ENCODE assay signal across 16 mouse cellular contexts in genomic region chr1:126360111-126360510, GRCm38 (mm10).
DNase-seq lines count a peak whose midpoint lies in the region; ATAC-seq and TF ChIP-seq lines count a peak whose summit lies in the region.
"Had no signal": no experiment of that assay in that cellular context is flagged by ENCODE, and none has a peak within 500 bp of the region (broad histone marks: within the 10 kb centered on the region; RNA-seq: fewer than 3 reads in every experiment).

No protein-coding gene starts in this region.

- no peak for ATAC-seq in forebrain, embryonic 15.5 days (replicated peaks)
- no peak for ATAC-seq in forebrain, embryonic 12.5 days (ENCODE audit: low FRiP score)
- no peak for ATAC-seq in hindbrain, embryonic 13.5 days (ENCODE audit: low FRiP score)
- no peak for ATAC-seq in hindbrain, embryonic 14.5 days (ENCODE audit: low FRiP score)
- ATAC-seq in liver, postnatal 0 days = no peak
- ATAC-seq in liver, embryonic 12.5 days = no peak
- peak; percentile 47; the same call in 1 of the 2 replicates for ATAC-seq in neural tube, embryonic 13.5 days (ENCODE audit: low read depth)
- no peak for ATAC-seq in neural tube, embryonic 15.5 days (ENCODE audit: low FRiP score)
- ATAC-seq: activated CD4-positive, CD25-positive, alpha-beta regulatory T cell, adult 4 months; forebrain, postnatal 0 days had no signal

- H3K4me2 ChIP-seq in forebrain, embryonic 15.5 days (replicated peaks) = no peak overlapping the region
- H3K4me2 ChIP-seq in forebrain, embryonic 12.5 days = no peak overlapping the region
- H3K4me2 ChIP-seq in hindbrain, embryonic 13.5 days = no peak overlapping the region
- no peak overlapping the region for H3K4me2 ChIP-seq in hindbrain, embryonic 14.5 days (replicated peaks)
- H3K4me2 ChIP-seq in liver, postnatal 0 days (ENCODE audit: low read depth, low read length) = no peak overlapping the region
- H3K4me2 ChIP-seq in liver, embryonic 12.5 days = no peak overlapping the region
- H3K4me2 ChIP-seq in neural tube, embryonic 13.5 days = no peak overlapping the region
- H3K4me2 ChIP-seq in neural tube, embryonic 15.5 days = no peak overlapping the region
- H3K4me2 ChIP-seq: heart, embryonic 11.5 days had no signal

- DNase-seq in hindbrain, embryonic 14.5 days (ENCODE audit: low spot score) = no peak
- no peak for DNase-seq in liver, postnatal 0 days
- DNase-seq: adrenal gland, adult 8-10 months; adrenal gland, postnatal 25 days; cerebellum, adult 18-20 months; cerebellum, adult 9-10 months; forebrain, postnatal 0 days; gastrocnemius, postnatal 25 days had no signal

- H3K9me3 ChIP-seq in forebrain, embryonic 15.5 days = no peaks in the 10 kb centered on the region
- H3K9me3 ChIP-seq in forebrain, embryonic 12.5 days = no peaks in the 10 kb centered on the region
- H3K9me3 ChIP-seq in hindbrain, embryonic 13.5 days = no peaks in the 10 kb centered on the region
- H3K9me3 ChIP-seq in hindbrain, embryonic 14.5 days (ENCODE audit: control insufficient read depth, low read length) = no peaks in the 10 kb centered on the region
- no peaks in the 10 kb centered on the region for H3K9me3 ChIP-seq in liver, postnatal 0 days (ENCODE audit: low read length)
- no peaks in the 10 kb centered on the region for H3K9me3 ChIP-seq in liver, embryonic 12.5 days (replicated peaks)
- no peaks in the 10 kb centered on the region for H3K9me3 ChIP-seq in neural tube, embryonic 13.5 days
- no peaks in the 10 kb centered on the region for H3K9me3 ChIP-seq in neural tube, embryonic 15.5 days (replicated peaks)

- no peak overlapping the region for H3K4me3 ChIP-seq in forebrain, embryonic 15.5 days
- H3K4me3 ChIP-seq in forebrain, embryonic 12.5 days (replicated peaks) = no peak overlapping the region
- no peak overlapping the region for H3K4me3 ChIP-seq in hindbrain, embryonic 13.5 days
- H3K4me3 ChIP-seq in hindbrain, embryonic 14.5 days (replicated peaks; ENCODE audit: low read length) = no peak overlapping the region
- no peak overlapping the region for H3K4me3 ChIP-seq in liver, postnatal 0 days (ENCODE audit: low read depth, low read length)
- H3K4me3 ChIP-seq in liver, embryonic 12.5 days = no peak overlapping the region
- no peak overlapping the region for H3K4me3 ChIP-seq in neural tube, embryonic 13.5 days
- H3K4me3 ChIP-seq in neural tube, embryonic 15.5 days (replicated peaks) = no peak overlapping the region

- H3K4me1 ChIP-seq in forebrain, embryonic 15.5 days = 0 out of 2 replicates have a peak, but pooled peaks cover 4% of the 10 kb centered on the region
- no peaks in the 10 kb centered on the region for H3K4me1 ChIP-seq in forebrain, embryonic 12.5 days
- peaks cover 18% of the 10 kb centered on the region for H3K4me1 ChIP-seq in hindbrain, embryonic 13.5 days (replicated peaks)
- H3K4me1 ChIP-seq in hindbrain, embryonic 14.5 days (replicated peaks; ENCODE audit: control insufficient read depth, insufficient read depth, low read length) = no peaks in the 10 kb centered on the region; the same call in 1 of the 2 replicates
- no peaks in the 10 kb centered on the region for H3K4me1 ChIP-seq in liver, postnatal 0 days (ENCODE audit: insufficient read depth)
- no peaks in the 10 kb centered on the region for H3K4me1 ChIP-seq in liver, embryonic 12.5 days
- peaks cover 9% of the 10 kb centered on the region; the same call in 1 of the 2 replicates for H3K4me1 ChIP-seq in neural tube, embryonic 13.5 days (replicated peaks)
- 0 out of 2 replicates have a peak, but pooled peaks cover 5% of the 10 kb centered on the region for H3K4me1 ChIP-seq in neural tube, embryonic 15.5 days

- 0 out of 2 replicates have a peak overlapping the region, but pooled peaks have one; percentile 11 for H3K27ac ChIP-seq in forebrain, embryonic 15.5 days (replicated peaks)
- no peak overlapping the region for H3K27ac ChIP-seq in forebrain, embryonic 12.5 days
- peak overlapping the region; percentile 1; the same call in 1 of the 2 replicates for H3K27ac ChIP-seq in hindbrain, embryonic 13.5 days
- H3K27ac ChIP-seq in hindbrain, embryonic 14.5 days = no peak overlapping the region
- H3K27ac ChIP-seq in liver, postnatal 0 days (ENCODE audit: low read depth) = peak overlapping the region; percentile 45; the same call in 1 of the 2 replicates
- no peak overlapping the region for H3K27ac ChIP-seq in liver, embryonic 12.5 days
- H3K27ac ChIP-seq in neural tube, embryonic 13.5 days (replicated peaks) = no peak overlapping the region; the same call in 1 of the 2 replicates
- H3K27ac ChIP-seq in neural tube, embryonic 15.5 days (replicated peaks) = no peak overlapping the region

- no peaks in the 10 kb centered on the region for H3K27me3 ChIP-seq in forebrain, embryonic 15.5 days
- H3K27me3 ChIP-seq in forebrain, embryonic 12.5 days = no peaks in the 10 kb centered on the region
- H3K27me3 ChIP-seq in hindbrain, embryonic 13.5 days = no peaks in the 10 kb centered on the region
- H3K27me3 ChIP-seq in hindbrain, embryonic 14.5 days (ENCODE audit: control insufficient read depth, insufficient read depth, low read length) = no peaks in the 10 kb centered on the region
- H3K27me3 ChIP-seq in liver, postnatal 0 days (ENCODE audit: insufficient read depth, low read length) = no peaks in the 10 kb centered on the region
- H3K27me3 ChIP-seq in liver, embryonic 12.5 days (replicated peaks) = no peaks in the 10 kb centered on the region
- no peaks in the 10 kb centered on the region for H3K27me3 ChIP-seq in neural tube, embryonic 13.5 days
- no peaks in the 10 kb centered on the region for H3K27me3 ChIP-seq in neural tube, embryonic 15.5 days (replicated peaks)

- 77% methylated on average over 3 of the region's 3 CpGs for WGBS in forebrain, embryonic 15.5 days
- 81% methylated on average over 3 of the region's 3 CpGs for WGBS in forebrain, embryonic 12.5 days
- 65% methylated on average over 3 of the region's 3 CpGs for WGBS in hindbrain, embryonic 13.5 days
- WGBS in hindbrain, embryonic 14.5 days = 74% methylated on average over 3 of the region's 3 CpGs
- 75% methylated on average over 3 of the region's 3 CpGs for WGBS in liver, postnatal 0 days (ENCODE audit: insufficient replicate concordance)
- 77% methylated on average over 3 of the region's 3 CpGs for WGBS in liver, embryonic 12.5 days (ENCODE audit: insufficient replicate concordance)
- 58% methylated on average over 3 of the region's 3 CpGs for WGBS in neural tube, embryonic 13.5 days
- 59% methylated on average over 3 of the region's 3 CpGs for WGBS in neural tube, embryonic 15.5 days

- H3K9ac ChIP-seq in forebrain, embryonic 15.5 days (replicated peaks) = no peak overlapping the region
- H3K9ac ChIP-seq in forebrain, embryonic 12.5 days = no peak overlapping the region
- no peak overlapping the region for H3K9ac ChIP-seq in hindbrain, embryonic 13.5 days
- no peak overlapping the region for H3K9ac ChIP-seq in hindbrain, embryonic 14.5 days
- H3K9ac ChIP-seq in liver, postnatal 0 days (replicated peaks) = no peak overlapping the region
- no peak overlapping the region for H3K9ac ChIP-seq in liver, embryonic 12.5 days
- no peak overlapping the region for H3K9ac ChIP-seq in neural tube, embryonic 13.5 days
- no peak overlapping the region for H3K9ac ChIP-seq in neural tube, embryonic 15.5 days (replicated peaks)
- H3K9ac ChIP-seq: forebrain, postnatal 0 days had no signal

- TF ChIP-seq CTCF in liver, postnatal 0 days (IDR thresholded peaks at IDR 0.05; ENCODE audit: low read depth) = no peak

- no peaks in the 10 kb centered on the region for H3K36me3 ChIP-seq in forebrain, embryonic 15.5 days
- H3K36me3 ChIP-seq in forebrain, embryonic 12.5 days (replicated peaks) = no peaks in the 10 kb centered on the region
- H3K36me3 ChIP-seq in hindbrain, embryonic 13.5 days = no peaks in the 10 kb centered on the region
- no peaks in the 10 kb centered on the region for H3K36me3 ChIP-seq in hindbrain, embryonic 14.5 days (replicated peaks; ENCODE audit: control insufficient read depth, insufficient read depth)
- no peaks in the 10 kb centered on the region for H3K36me3 ChIP-seq in liver, postnatal 0 days (replicated peaks; ENCODE audit: insufficient read depth, low read length)
- H3K36me3 ChIP-seq in liver, embryonic 12.5 days = no peaks in the 10 kb centered on the region
- no peaks in the 10 kb centered on the region for H3K36me3 ChIP-seq in neural tube, embryonic 13.5 days
- H3K36me3 ChIP-seq in neural tube, embryonic 15.5 days = no peaks in the 10 kb centered on the region

- TF ChIP-seq EP300 in liver, postnatal 0 days (IDR thresholded peaks at IDR 0.05; ENCODE audit: low read depth) = no peak

Comparison
In these comparisons a context has a peak if more than half of its experiments do, and no peak if none do; other contexts are left out.
1. H3K27ac ChIP-seq: peak in forebrain, embryonic 15.5 days (single experiment), hindbrain, embryonic 13.5 days (single experiment) and liver, postnatal 0 days (single experiment); none in forebrain, embryonic 12.5 days (single experiment), hindbrain, embryonic 14.5 days (single experiment), liver, embryonic 12.5 days (single experiment), neural tube, embryonic 13.5 days (single experiment) and neural tube, embryonic 15.5 days (single experiment).